Mouse (Mus musculus) C2C12 (cell line): ENCODE results near the gene Tra2a. TPM values are rescaled to one million over a fixed set of nuclear protein-coding genes. Genes with fewer than 3 reads are reported as not detected.
A peak's percentile ranks its signal among the peaks of the same experiment; 100 is the strongest.

Experiments used
- H3K27me3 ChIP-seq: one replicate; pipeline ENCODE4 v1.6.1; 2011; ENCODE audit not compliant: control insufficient read depth, insufficient read depth, insufficient read length
- H3K36me3 ChIP-seq: one replicate; pipeline ENCODE4 v1.6.1; 2011; ENCODE audit not compliant: control insufficient read depth, insufficient read depth
- H3K4me3 ChIP-seq: one replicate; pipeline ENCODE4 v1.5.1; 2011; ENCODE audit warnings: mild to moderate bottlenecking, control low read depth; ENCODE audit not compliant: poor library complexity, insufficient read depth, severe bottlenecking
- H3K79me2 ChIP-seq: one replicate; pipeline ENCODE4 v1.6.1; 2011; ENCODE audit not compliant: control insufficient read depth, insufficient read depth
- H3K79me3 ChIP-seq: one replicate; pipeline ENCODE4 v1.6.1; 2011; ENCODE audit warnings: low read depth, control low read depth
- H3ac ChIP-seq: one replicate; pipeline ENCODE3; 2011; ENCODE audit warnings: low read depth; ENCODE audit not compliant: control insufficient read depth, insufficient read length
- CEBPB ChIP-seq: IDR thresholded peaks from one replicate; pipeline ENCODE4 v1.6.1; 2011; ENCODE audit warnings: low read depth, mild to moderate bottlenecking, control low read depth, moderate library complexity
- CTCF ChIP-seq: IDR thresholded peaks from one replicate; pipeline ENCODE4 v1.5.1; 2011; ENCODE audit not compliant: control insufficient read depth, insufficient read depth, insufficient read length
- FOSL1 ChIP-seq: IDR thresholded peaks from one replicate; pipeline ENCODE4 v1.8.0; 2011; ENCODE audit warnings: mild to moderate bottlenecking, low read length; ENCODE audit not compliant: poor library complexity, insufficient read depth, severe bottlenecking
- MAX ChIP-seq: IDR thresholded peaks from one replicate; pipeline ENCODE4 v1.6.1; 2011; ENCODE audit warnings: mild to moderate bottlenecking, control low read depth
- MYOD1 ChIP-seq: IDR thresholded peaks from one replicate; pipeline ENCODE4 v1.6.1; 2011; ENCODE audit warnings: low read depth; ENCODE audit not compliant: control insufficient read depth, insufficient read length
- MYOG ChIP-seq: IDR thresholded peaks from one replicate; pipeline ENCODE4 v1.6.1; 2011; ENCODE audit not compliant: control insufficient read depth, insufficient read length; ENCODE audit errors: extremely low read depth
- USF1 ChIP-seq: IDR thresholded peaks from one replicate; pipeline ENCODE4 v1.6.1; 2011; ENCODE audit warnings: low read depth, mild to moderate bottlenecking, control low read depth, moderate library complexity
- polyA plus RNA-seq: library from polyadenylated mRNA; unstranded; fragments of >200 nt; fragmentation: generic; extraction: Trizol; gene quantifications from one replicate; pipeline ENCODE4 v1.2.1, GENCODE M21; 2012; ENCODE audit warnings: missing spikeins

The Tra2a gene
- polyA plus RNA-seq, 1 experiment = 48.5 TPM

DNA sequence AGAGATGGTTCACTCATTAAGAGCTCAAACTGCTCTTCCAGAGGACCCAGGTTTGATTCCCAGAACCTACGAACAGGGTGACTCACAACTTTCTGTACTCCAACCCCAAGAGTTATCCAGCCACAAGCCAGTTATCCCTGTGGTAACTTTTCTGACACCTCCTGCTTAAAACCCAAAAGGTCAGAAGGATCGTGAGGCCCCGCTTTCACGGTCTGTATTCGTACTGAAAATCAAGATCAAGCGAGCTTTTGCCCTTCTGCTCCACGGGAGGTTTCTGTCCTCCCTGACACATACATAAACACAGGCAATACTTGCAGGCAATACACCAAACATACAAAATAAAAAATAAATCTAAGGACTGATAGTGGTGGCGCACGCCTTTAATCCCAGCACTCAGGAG, 27.5 kb downstream of the Tra2a start:
- no peaks in the 10 kb centered on the region for H3K79me3 ChIP-seq
- H3K27me3 ChIP-seq = no peaks in the 10 kb centered on the region
- TF ChIP-seq MYOD1 = no peak
- peak; percentile 66 for TF ChIP-seq MAX
- peak; percentile 65 for TF ChIP-seq CEBPB
- no peak for TF ChIP-seq MYOG
- no peak for TF ChIP-seq CTCF
- no peak for TF ChIP-seq USF1
- no peak for TF ChIP-seq FOSL1
- no peak overlapping the region for H3ac ChIP-seq
- peaks cover under 1% of the 10 kb centered on the region for H3K36me3 ChIP-seq
- H3K79me2 ChIP-seq = no peaks in the 10 kb centered on the region
- no peak overlapping the region for H3K4me3 ChIP-seq

DNA sequence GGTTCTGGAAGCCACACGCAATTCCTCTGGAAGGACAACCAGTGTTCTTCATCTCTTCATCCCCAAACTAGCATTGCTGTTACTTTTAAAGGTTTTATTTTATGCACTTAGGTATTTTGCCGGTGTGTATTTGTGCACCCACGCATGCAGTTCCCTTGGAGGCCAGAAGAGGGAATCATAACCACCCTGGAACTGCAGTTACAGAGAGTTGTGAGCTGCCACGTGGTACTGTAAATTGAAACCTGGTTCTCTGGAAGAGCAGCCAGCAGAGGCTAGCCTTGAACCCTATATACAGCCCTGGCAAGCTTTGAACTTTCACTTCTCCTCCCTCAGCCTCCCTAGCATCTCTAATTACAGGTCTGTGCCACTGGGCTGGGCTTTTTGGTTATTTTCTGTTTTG, 30.5 kb downstream of the Tra2a start:
- H3K79me2 ChIP-seq = no peaks in the 10 kb centered on the region
- no peak overlapping the region for H3ac ChIP-seq
- H3K79me3 ChIP-seq = no peaks in the 10 kb centered on the region
- TF ChIP-seq MYOG = no peak
- TF ChIP-seq CEBPB = no peak
- TF ChIP-seq CTCF = no peak
- H3K27me3 ChIP-seq = peaks cover 5% of the 10 kb centered on the region
- H3K4me3 ChIP-seq = no peak overlapping the region
- H3K36me3 ChIP-seq = no peaks in the 10 kb centered on the region

DNA sequence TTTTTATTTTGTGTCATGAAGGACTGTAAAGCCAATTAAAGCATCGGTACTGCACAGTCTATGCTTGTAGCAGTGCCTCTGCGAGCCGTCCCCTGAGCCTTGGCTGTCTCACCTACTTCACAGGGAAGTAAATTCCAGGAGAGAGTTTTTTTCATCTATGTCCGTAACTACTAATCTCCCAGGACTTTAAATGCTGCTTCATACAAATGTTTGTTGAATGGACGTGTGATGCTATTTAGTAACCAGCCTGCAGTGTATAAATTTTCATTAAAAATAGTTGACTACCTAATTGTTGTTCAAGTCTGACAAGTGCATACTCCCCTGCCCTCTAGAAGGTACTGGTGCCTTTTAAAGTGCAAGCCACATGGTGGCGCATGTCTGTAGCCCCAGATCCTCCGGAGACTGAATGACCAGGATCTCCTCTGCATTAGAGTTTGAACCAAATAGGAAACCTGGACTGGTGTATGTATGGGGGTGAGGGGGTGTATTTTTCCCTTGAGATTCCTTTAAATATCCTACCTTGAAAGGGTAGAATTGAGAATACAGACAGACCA, 35.6 kb downstream of the Tra2a start:
- Histone ChIP-seq H3K27me3 (peaks cover 21% of the 10 kb centered on the region), H3K4me3 (no peak overlapping the region), H3K36me3 (no peaks in the 10 kb centered on the region), H3ac (no peak overlapping the region), H3K79me3 (no peaks in the 10 kb centered on the region), H3K79me2 (no peaks in the 10 kb centered on the region)
- TF ChIP-seq CTCF = peak; percentile 46
- no peak for TF ChIP-seq MAX

DNA sequence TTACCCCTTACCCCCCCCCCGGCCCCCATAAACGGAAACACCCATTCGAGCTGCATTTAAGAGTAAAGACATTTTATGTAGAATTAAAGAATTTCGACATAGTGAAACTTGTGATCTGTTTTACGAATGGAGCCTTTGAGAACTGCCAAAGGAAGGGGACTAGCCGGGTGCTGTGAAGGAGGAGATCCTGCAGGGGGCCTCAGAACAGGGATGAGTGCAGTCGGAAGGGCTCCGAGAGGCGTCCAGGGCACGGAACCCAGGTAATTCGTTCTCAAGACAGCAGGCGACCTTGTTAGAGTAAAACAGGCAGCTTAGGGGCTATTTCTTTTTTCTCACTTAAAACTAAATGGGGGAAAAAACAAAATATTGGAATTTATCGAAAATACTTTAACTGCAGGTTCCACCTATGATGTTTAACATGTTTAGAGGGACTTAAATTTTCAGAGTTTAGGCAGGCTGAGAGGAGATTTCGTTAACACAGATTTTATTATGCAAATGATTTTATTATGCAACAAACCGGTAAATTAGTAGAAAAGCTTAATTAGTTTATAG, 36.6 kb downstream of the Tra2a start:
- H3K79me3 ChIP-seq = no peaks in the 10 kb centered on the region
- peaks cover 24% of the 10 kb centered on the region for H3K27me3 ChIP-seq
- H3K79me2 ChIP-seq = no peaks in the 10 kb centered on the region
- H3ac ChIP-seq = no peak overlapping the region
- H3K4me3 ChIP-seq = no peak overlapping the region
- no peaks in the 10 kb centered on the region for H3K36me3 ChIP-seq
- TF ChIP-seq MAX (no peak), MYOD1 (no peak), MYOG (no peak), FOSL1 (no peak), CTCF (no peak), CEBPB (no peak), USF1 (no peak)

DNA sequence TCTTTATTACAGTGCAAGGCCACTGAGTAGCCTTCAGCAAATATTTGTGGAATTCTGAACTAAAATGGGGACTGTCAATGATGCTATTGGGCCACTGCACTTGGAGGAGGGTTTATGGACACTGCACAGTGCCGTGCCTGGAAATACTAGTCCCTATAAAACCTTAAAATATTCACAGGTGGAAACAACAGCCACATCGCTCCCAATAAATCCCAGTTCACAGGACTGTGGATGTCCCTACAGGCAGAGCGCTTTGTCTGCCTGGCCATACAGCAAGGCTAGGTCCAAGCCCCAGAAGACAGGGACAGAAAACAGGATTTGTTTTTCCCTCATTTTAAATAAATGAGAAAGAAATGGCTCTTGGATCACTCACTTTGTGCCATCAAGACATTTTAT, 38.1 kb downstream of the Tra2a start:
- Histone ChIP-seq H3K36me3 (no peaks in the 10 kb centered on the region), H3K27me3 (peaks cover 29% of the 10 kb centered on the region), H3ac (no peak overlapping the region), H3K4me3 (no peak overlapping the region), H3K79me3 (no peaks in the 10 kb centered on the region), H3K79me2 (no peaks in the 10 kb centered on the region)
- TF ChIP-seq USF1 = no peak
- no peak for TF ChIP-seq MYOD1
- no peak for TF ChIP-seq MAX
- no peak for TF ChIP-seq FOSL1
- no peak for TF ChIP-seq CEBPB
- no peak for TF ChIP-seq MYOG
- no peak for TF ChIP-seq CTCF

DNA sequence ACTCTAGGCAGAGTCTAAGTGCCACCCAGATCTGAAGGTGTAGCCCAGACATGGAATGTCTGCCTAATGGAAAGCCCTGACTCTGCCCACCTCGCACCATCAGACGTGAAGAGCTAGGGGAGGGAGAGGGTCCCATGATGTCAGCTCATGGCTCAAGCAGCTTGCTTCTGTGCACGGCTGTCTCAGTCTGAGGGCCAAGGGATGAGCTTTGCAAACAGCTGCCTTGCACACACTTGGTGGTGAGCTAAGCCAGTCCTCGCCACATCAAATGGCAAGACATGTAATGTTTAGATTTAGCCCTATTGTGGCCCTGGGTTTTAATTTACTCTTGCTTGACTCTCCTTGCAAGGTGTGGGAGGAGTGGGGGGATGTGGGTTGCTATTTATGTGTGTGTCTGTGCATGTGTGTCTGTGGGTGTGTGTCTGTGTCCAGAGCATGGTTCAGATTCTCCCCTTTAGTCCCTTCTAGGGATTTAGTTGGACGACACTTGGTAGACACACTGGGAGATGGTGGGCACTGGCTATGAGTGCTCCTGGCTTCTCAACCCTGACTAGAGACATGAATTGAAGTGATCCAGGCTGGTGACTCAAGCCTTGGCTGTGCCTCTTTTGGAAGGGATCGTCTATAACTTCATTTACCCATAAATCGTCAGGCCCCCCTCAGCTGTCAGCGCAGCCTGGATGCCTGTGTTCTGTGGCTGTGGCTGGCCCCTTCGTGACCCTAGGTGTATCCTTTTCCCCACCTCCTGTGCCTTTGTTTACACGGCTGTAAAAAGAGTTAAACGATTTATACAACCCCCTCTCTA, 38.7 kb downstream of the Tra2a start:
- no peaks in the 10 kb centered on the region for H3K79me2 ChIP-seq
- no peaks in the 10 kb centered on the region for H3K79me3 ChIP-seq
- peaks cover 31% of the 10 kb centered on the region for H3K27me3 ChIP-seq
- H3K36me3 ChIP-seq = no peaks in the 10 kb centered on the region
- H3K4me3 ChIP-seq = no peak overlapping the region
- TF ChIP-seq MAX = no peak
- peak; percentile 28 for TF ChIP-seq MYOD1
- no peak for TF ChIP-seq CTCF
- no peak overlapping the region for H3ac ChIP-seq
